Mouse (Mus musculus): Measurements from ENCODE around the gene Npdc1. TPM values are rescaled to one million over a fixed set of nuclear protein-coding genes. Genes with fewer than 3 reads are reported as not detected.

Npdc1 gene
- total and polyA plus RNA-seq, 2 experiments from 2014 or later, result 21.0 to 43.0 TPM

DNA sequence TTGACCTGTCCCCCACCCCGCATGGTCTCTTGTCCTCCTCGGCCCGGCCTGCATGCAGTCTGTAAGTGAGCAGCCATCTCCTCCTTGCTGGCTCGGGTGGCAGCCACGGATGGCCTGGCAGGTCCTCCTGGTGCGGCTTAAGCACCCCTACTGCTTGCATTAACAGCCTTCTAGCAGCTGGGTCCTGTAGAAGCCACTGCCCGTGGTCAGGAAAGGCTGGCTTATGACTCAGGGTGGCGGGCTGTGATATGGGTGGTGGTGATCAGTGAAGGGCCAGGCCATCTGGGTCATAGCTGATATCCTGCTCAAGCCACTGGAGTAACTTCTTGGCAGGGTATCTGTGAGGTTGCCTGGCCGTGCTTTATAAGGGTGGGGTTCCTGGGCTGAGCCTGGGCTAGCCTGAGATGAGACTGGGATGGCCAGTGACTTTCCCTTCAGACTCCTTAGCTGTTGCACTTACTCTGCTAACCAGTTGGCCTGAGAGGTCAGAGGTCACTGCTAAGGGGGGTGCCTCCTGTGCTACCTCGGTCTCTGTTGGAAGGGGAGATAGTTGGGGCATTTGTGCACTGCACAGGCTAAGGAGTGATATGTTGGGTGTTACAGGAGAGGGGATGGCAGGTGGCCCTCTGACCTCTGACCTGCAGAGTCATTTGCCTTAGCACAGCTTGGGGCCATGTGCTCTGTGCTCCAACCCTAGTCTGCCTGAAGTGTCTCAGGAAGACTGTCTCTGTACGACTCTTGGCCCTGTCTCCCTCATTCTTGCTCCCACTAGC is 33.4 kb downstream of the Npdc1 start:
- H3K4me3 ChIP-seq (ENCODE audit: low read depth, low read length), result no peak overlapping the region
- H3K27me3 ChIP-seq (ENCODE audit: control insufficient read depth, insufficient read depth, low read length), result no peaks in the 10 kb centered on the region
- no peak for ATAC-seq (ENCODE audit: insufficient read depth, low read depth)

DNA sequence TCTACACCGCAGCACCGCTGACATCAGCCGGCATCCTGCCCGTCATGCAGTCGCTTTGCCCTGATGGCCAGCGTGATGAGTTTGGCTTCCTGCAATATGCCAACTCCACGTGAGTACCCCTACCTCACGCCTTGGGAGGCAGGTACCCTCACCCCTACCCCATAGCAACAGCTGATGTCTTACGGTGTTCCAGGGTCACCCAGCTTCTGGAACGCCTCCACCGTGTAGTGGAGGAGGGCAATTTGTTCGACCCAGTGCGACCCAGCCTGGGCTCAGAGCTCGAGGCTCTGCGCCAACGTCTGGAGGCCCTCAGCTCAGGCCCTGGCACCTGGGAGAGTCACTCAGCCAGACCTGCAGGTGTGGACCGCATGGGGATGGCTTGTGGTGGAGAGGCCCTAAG is 34.0 kb downstream of the Npdc1 start:
- TF ChIP-seq EP300 (IDR thresholded peaks at IDR 0.05; ENCODE audit: low read depth) (no peak), CTCF (IDR thresholded peaks at IDR 0.05; ENCODE audit: low read depth) (no peak)
- 83% methylated on average over 17 of the region's 17 CpGs for WGBS
- H3K4me3 ChIP-seq (ENCODE audit: low read depth, low read length), result no peak overlapping the region
- H3K36me3 ChIP-seq (replicated peaks; ENCODE audit: control insufficient read depth, insufficient read depth, low read length), result peaks cover 12% of the 10 kb centered on the region; the same call in 1 of the 2 replicates
- H3K27me3 ChIP-seq (ENCODE audit: control insufficient read depth, insufficient read depth, low read length), result no peaks in the 10 kb centered on the region
- no peak overlapping the region for H3K27ac ChIP-seq (ENCODE audit: low read depth)
- H3K9me3 ChIP-seq (replicated peaks; ENCODE audit: control insufficient read depth, low read length), result no peaks in the 10 kb centered on the region
- no peak for DNase-seq (ENCODE audit: low spot score)
- no peak overlapping the region for H3K9ac ChIP-seq (replicated peaks; ENCODE audit: low read depth, low read length)
- ATAC-seq (ENCODE audit: insufficient read depth, low read depth), result no peak
- H3K4me1 ChIP-seq (ENCODE audit: control insufficient read depth, insufficient read depth), result peaks cover 4% of the 10 kb centered on the region; the same call in 1 of the 2 replicates
- H3K4me2 ChIP-seq (ENCODE audit: low read depth, low read length), result no peak overlapping the region

More for the DNA sequence above, 33.4 kb downstream of the Npdc1 start:
- 73% methylated on average over 11 of the region's 11 CpGs for WGBS
- Histone ChIP-seq H3K36me3 (replicated peaks; ENCODE audit: control insufficient read depth, insufficient read depth, low read length) (peaks cover 7% of the 10 kb centered on the region; the same call in 1 of the 2 replicates), H3K4me1 (ENCODE audit: control insufficient read depth, insufficient read depth) (peaks cover 4% of the 10 kb centered on the region; the same call in 1 of the 2 replicates), H3K9ac (replicated peaks; ENCODE audit: low read depth, low read length) (no peak overlapping the region), H3K27ac (ENCODE audit: low read depth) (no peak overlapping the region), H3K4me2 (ENCODE audit: low read depth, low read length) (no peak overlapping the region), H3K9me3 (replicated peaks; ENCODE audit: control insufficient read depth, low read length) (no peaks in the 10 kb centered on the region)
- no peak for DNase-seq (ENCODE audit: low spot score)
- no peak for TF ChIP-seq EP300 (IDR thresholded peaks at IDR 0.05; ENCODE audit: low read depth)
- TF ChIP-seq CTCF (IDR thresholded peaks at IDR 0.05; ENCODE audit: low read depth), result no peak

DNA sequence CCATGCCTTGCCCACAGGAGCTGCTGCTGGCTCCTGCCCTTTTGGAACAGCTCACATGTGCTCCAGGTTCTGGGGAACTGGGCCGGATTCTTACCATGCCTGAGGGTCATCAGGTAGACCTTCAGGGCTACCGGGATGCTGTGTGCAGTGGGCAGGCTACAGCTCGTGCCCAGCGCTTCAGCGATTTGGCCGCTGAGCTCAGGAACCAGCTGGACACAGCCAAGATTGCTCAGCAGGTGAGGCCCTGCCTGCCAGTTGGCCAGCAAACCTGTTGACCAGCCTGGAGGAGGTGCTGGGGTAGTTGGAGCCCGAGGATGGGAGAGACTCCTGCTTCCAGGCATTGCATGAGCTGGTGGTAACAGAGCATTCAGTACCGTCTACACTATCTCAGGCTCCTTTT is 35.1 kb downstream of the Npdc1 start:
- Histone ChIP-seq H3K9me3 (replicated peaks; ENCODE audit: control insufficient read depth, low read length) (no peaks in the 10 kb centered on the region), H3K27me3 (ENCODE audit: control insufficient read depth, insufficient read depth, low read length) (no peaks in the 10 kb centered on the region), H3K4me2 (ENCODE audit: low read depth, low read length) (no peak overlapping the region), H3K4me3 (ENCODE audit: low read depth, low read length) (no peak overlapping the region), H3K9ac (replicated peaks; ENCODE audit: low read depth, low read length) (no peak overlapping the region), H3K27ac (ENCODE audit: low read depth) (no peak overlapping the region), H3K36me3 (replicated peaks; ENCODE audit: control insufficient read depth, insufficient read depth, low read length) (peaks cover 22% of the 10 kb centered on the region), H3K4me1 (ENCODE audit: control insufficient read depth, insufficient read depth) (no peaks in the 10 kb centered on the region; the same call in 1 of the 2 replicates)
- TF ChIP-seq EP300 (IDR thresholded peaks at IDR 0.05; ENCODE audit: low read depth) (no peak), CTCF (IDR thresholded peaks at IDR 0.05; ENCODE audit: low read depth) (no peak)
- ATAC-seq (ENCODE audit: insufficient read depth, low read depth), result no peak
- no peak for DNase-seq (ENCODE audit: low spot score)
- WGBS, result 88% methylated on average over 7 of the region's 8 CpGs

DNA sequence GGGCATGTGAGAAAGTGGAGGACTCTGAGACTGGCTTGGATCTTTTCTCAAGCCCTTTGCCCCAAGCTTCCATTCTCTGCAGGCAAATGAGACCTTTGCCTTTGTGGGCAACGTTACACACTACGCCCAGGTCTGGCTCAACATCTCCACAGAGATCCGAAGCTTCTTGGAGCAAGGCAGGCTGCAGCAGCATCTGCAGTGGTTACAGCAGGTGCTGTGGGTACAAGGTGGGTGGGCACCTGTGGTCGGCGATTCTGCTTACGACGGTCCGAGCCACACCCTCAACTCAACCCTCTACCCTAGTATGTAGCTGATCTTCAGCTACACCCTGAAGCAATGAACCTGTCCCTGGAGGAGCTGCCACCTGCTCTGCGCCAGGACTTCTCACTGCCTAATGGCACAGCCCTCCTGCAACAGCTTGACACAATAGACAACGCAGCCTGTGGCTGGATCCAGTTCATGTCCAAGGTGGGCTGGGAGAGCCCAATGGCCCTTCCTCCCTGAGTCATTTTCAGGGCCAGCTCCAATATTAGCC is 37.2 kb downstream of the Npdc1 start:
- Histone ChIP-seq H3K4me3 (ENCODE audit: low read depth, low read length) (no peak overlapping the region), H3K9ac (replicated peaks; ENCODE audit: low read depth, low read length) (no peak overlapping the region), H3K4me1 (ENCODE audit: control insufficient read depth, insufficient read depth) (no peaks in the 10 kb centered on the region), H3K27me3 (ENCODE audit: control insufficient read depth, insufficient read depth, low read length) (no peaks in the 10 kb centered on the region), H3K9me3 (replicated peaks; ENCODE audit: control insufficient read depth, low read length) (no peaks in the 10 kb centered on the region), H3K27ac (ENCODE audit: low read depth) (no peak overlapping the region), H3K36me3 (replicated peaks; ENCODE audit: control insufficient read depth, insufficient read depth, low read length) (peaks cover 24% of the 10 kb centered on the region), H3K4me2 (ENCODE audit: low read depth, low read length) (no peak overlapping the region)
- ATAC-seq (ENCODE audit: insufficient read depth, low read depth) (no peak), DNase-seq (ENCODE audit: low spot score) (no peak)
- WGBS, result 92% methylated on average over 10 of the region's 10 CpGs
- TF ChIP-seq EP300 (IDR thresholded peaks at IDR 0.05; ENCODE audit: low read depth) (no peak), CTCF (IDR thresholded peaks at IDR 0.05; ENCODE audit: low read depth) (no peak)

DNA sequence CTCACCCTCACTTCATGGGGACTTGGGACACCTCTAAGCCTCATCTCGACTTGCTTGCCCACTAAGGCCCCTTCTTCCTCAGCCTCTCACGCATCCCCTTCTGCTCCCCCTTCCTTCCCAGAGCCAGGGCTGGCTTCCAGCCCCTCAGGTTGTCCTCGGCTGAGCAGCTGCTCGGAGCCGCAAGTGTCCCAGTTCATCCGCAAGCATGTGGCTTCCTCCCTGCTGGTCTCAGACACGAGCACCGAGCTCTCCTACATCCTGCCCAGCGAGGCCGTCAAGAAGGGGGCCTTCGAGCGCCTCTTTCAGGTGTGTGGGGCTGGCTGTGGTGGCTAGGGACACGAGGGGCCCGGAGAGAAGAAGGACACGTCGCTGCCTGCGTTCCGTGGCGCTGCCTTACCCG is 41.9 kb downstream of the Npdc1 start:
- DNase-seq (ENCODE audit: low spot score), result no peak
- Histone ChIP-seq H3K4me1 (ENCODE audit: control insufficient read depth, insufficient read depth) (no peaks in the 10 kb centered on the region), H3K9me3 (replicated peaks; ENCODE audit: control insufficient read depth, low read length) (no peaks in the 10 kb centered on the region), H3K4me2 (ENCODE audit: low read depth, low read length) (no peak overlapping the region), H3K4me3 (ENCODE audit: low read depth, low read length) (no peak overlapping the region), H3K36me3 (replicated peaks; ENCODE audit: control insufficient read depth, insufficient read depth, low read length) (peaks cover 51% of the 10 kb centered on the region), H3K9ac (replicated peaks; ENCODE audit: low read depth, low read length) (no peak overlapping the region), H3K27ac (ENCODE audit: low read depth) (no peak overlapping the region), H3K27me3 (ENCODE audit: control insufficient read depth, insufficient read depth, low read length) (no peaks in the 10 kb centered on the region)
- 80% methylated on average over 20 of the region's 20 CpGs for WGBS
- no peak for TF ChIP-seq CTCF (IDR thresholded peaks at IDR 0.05; ENCODE audit: low read depth)
- TF ChIP-seq EP300 (IDR thresholded peaks at IDR 0.05; ENCODE audit: low read depth), result no peak
- ATAC-seq (ENCODE audit: insufficient read depth, low read depth), result no peak

Data from heart, postnatal 0 days (tissue).